Mouse (Mus musculus) B cell, adult 2 months (primary cell): ENCODE measurements around the gene Uaca.

ENCODE experiments used
- DNase-seq, 2 experiments: peaks; one replicate each; pipeline ENCODE4 v3.0.0; 2022

The Uaca gene

GRCm38 (mm10) chr9:60794210-60794840, at the start of gene Uaca:
Gene Uaca, plus strand, starts transcription at chr9:60794542.
- peak; percentile 45 to 50 for DNase-seq

GRCm38 (mm10) chr9:60744971-60745370, 49.4 kb upstream of the Uaca start:
- DNase-seq = no peak

DNA sequence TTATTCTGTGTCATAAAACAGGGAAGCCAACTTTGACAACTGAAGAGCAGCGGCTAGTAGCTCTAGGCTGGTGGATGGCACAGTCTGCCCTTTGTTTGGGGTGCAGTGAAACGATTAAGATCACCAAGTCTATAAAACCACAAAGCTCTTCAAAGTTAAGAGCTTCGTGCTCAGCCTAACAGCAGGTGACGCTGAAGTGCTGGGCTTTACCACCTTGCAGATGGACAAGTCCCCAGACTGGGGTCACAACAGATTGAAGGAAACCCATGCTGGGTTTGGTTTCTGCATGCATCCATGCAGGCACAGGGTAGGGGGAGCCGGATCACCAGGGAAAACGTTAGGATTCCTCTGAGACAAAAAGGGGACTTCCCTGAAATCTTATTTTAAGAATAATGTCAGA, 47.8 kb upstream of the Uaca start:
- DNase-seq = no peak

DNA sequence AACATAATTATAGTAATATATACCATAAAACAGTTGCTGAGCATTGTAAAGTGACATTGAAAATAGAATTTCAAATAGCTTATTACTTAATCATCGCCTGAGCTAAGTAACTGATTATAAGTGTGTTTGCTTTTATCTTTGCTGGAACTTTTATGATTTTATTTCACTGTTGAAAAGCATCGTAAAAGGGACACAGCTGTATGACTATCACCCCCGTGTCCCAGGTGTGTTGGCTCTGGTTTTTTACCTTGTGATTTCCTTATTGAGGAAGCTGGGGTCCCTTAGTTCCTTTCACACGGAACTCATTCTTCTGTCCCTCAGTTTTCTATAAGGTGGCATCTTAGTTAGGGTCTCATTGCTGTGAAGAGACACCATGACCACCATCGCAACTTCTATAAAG, 46.7 kb upstream of the Uaca start:
- DNase-seq = no peak

DNA sequence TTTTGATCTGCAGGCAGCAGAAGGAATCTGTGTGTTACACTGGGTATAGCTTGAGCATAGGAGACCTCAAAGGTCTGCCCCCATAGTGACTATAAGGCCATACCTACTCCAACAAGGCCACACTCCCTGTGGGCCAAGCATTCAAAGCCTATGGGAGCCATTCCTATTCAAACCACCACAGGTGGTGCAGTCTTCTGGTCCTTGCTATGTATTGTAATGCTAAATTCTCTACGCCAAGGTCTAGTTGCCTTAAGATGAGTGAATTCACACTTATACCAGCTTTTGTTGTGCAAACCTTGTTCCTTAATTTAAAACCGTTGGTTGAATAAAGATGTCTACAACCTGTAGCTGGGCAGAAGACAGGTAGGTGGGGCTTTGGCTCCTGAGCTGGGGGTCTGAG, 46.2 kb upstream of the Uaca start:
- DNase-seq = no peak

DNA sequence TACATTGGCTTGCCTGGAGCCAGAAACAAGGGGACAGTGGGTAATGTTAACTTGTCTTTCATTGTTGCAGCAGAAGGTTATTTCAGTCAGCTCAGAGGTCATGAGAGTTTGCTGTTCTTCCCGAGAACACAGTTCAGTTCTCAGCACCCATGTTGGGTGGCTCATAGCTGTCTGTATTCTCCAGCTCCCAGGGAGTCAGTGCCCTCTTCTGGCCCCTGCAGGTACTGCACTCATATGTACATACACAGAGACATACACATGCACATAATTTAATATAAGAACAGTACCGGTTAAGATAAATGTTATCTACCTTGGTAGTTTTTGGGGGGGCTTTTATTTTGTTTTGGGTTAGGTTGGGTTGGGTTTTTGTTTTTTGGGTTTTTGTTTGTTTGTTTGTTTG, 45.2 kb upstream of the Uaca start:
- peak; percentile 15 to 22 for DNase-seq

DNA sequence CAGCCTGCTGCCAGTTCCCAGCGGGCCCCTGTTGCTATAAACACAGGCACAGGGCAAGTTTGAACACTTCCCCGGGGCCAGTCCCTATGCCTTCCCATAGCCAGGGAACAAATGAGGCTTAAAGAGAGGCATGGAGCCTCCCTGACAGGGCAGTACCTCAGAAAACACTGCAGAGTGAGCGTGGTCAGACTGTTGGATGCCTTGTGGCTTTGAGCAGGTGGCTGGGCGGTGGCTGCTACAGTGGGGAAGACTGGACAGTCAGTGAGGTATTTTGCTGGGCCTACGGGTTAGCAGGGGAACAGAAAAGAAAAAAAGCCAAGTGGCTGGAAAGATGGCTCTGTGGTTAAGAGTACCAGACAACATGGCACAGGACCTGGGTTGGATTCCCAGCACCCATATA, 43.2 kb upstream of the Uaca start:
- no peak for DNase-seq

GRCm38 (mm10) chr9:60751971-60752370, 42.4 kb upstream of the Uaca start:
- no peak for DNase-seq

DNA sequence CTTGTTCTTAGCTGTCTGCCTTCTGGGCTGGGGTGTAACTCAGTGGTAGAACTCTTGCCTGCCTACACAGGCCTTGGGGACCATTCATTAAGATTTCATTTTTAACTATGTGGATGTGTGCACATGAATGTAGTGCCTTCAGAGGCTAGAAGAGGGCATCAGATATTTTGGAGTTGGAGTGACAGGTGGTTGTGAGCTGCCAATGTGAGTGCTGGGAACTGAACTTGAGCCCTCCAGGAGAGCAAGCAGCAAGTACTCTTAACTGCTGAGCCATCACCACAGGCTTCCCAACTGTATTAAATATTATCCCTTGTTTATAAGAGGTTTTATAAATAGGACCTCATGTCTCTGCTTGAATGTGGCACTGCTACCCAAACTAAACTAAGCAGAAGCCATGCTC, 41.7 kb upstream of the Uaca start:
- DNase-seq = no peak

DNA sequence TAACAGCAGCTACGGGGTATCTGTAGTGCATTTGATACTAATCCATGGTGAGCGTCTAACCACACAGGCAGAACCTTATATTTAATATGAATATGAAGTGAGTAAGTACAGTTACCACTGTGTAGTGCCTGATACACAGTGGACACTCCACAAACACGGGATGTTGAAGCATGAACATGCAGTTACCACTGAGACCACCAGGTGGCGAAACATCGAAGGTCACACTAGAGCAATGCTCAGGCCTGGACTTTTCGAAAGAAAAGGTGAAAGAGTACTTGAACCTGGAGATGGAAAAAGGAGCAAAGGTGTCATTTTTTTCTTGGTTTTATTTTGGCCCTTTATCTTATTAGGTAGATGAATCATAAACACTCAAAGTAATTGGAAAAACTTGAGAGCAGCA, 38.1 kb upstream of the Uaca start:
- DNase-seq = peak; percentile 75 to 77

DNA sequence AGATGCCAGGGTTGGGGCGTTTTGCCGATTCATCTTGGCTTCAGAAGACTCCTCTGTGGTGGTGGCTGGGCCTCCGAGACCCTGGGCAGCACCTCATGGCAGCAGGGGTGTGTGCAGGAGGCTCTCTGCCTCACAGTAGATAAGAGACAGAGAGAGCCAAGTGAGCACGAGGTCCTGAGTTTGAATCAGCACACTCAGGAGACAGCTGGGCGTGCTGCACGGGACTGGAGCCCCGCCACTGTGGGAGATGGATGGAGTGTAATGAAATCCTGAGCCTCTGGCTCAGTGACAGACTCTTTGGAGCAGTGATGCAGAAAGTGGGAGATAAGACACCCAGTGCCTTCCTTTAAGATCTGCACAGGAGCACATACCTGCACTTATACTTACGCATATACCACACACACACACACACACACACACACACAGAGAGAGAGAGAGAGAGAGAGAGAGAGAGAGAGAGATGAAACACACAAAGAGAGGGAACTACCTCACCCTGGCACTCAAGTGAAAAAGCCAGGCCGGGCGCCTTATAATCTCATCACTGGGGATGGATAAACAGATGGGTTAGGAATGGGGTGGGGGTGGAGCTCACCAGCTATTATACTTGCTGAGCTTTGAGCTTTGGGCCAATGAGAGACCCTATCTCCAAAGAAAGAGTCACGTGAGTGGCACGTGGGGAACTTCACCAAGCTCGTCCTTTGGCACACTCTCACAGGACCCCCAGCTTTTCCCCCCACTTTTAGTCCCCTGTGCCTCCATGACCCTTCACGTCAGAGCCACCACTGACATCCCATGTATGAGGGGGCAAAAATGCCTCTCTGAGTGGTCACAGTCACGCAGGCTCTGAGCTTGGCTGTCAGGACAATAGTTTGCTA, 37.2 kb upstream of the Uaca start:
- no peak for DNase-seq

DNA sequence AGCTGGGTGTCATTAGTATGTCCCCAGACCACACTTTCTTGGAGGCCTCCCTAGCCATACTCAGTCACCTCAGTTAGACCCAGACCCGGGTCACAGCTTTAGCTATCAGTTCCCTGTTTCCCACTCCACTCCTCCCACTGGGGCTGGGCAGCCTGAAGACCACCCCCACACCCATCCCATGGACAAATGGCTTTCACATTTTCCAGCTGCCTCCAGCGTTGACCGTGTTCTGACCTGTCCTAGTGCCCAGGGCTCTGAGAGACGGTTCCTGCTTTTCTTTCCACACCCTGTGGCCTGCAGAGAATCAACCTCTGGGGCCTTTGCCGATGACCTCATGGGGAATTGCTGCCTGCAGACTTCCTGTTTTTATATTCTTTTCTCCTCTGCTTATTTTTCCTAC, 36.5 kb upstream of the Uaca start:
- no peak for DNase-seq

DNA sequence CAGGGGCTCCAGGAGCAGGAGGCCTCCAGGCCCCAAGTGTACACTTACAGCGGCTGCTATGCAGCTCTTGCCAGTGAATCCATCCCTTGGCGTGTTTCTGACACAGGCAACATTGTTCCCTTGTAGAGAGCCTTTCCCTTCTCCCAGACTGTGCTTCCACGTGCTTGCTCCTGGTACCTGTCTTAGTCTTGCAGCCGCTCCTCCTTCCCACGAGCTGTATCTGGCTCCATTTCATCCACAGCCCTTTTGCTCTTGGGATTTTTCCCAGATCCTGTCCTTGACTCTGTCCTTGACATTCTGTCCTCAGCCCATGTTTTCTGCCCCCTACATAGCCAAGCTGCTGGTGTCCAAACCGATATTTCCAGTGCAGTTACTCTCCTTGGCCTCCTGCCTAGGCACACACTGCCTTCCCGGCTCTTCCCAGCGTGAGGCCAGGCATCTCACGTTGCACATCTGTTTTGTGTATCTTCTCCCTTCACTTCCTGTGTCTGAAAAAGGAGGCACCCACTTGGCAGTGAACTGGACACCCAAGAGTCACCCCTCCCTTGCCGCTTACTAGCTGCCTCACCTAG, 34.8 kb upstream of the Uaca start:
- no peak for DNase-seq

- DNase-seq = no peak
Measured at GRCm38 (mm10) chr9:60765181-60765580, 29.2 kb upstream of the Uaca start.

GRCm38 (mm10) chr9:60768393-60768792, 25.9 kb upstream of the Uaca start:
- DNase-seq = no peak

DNA sequence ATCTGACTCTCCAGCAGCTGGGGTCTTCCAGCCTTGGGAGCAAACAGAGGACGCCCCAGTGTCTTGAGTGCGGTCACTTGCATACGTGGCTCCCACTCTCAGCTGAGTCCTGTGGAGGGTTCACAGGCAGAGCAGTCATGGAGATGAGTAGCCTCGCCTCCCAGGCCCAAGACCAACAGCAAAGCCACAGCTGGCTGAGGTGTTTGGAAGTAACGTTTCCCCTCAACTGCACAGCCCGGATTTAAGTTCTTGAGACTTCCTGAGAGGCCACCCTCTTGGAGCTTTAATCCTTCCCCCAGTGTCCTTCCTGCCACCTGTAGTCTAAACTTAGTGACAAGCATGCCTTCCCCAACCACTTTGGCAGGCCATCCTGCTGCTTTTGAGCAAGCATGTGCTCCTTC, 24.6 kb upstream of the Uaca start:
- no peak for DNase-seq

DNA sequence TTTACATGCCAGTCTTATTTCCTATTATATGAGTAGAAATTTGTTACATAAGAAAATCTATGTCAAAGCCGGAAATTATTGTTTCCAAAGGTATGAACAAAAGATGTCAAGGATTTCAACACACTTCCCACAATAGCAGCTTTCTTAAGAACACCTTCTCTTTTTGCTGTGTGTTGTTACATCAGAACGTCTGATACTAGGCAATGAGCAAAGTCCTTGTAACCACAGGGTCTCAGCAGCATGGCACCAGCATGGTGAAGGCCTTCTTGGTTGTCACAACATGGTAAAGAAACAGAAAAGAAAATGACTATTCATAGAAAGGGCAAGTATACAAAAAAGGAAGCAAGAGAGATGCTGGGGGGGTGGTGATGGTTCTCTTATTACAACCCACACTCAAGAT, 20.6 kb upstream of the Uaca start:
- no peak for DNase-seq

DNA sequence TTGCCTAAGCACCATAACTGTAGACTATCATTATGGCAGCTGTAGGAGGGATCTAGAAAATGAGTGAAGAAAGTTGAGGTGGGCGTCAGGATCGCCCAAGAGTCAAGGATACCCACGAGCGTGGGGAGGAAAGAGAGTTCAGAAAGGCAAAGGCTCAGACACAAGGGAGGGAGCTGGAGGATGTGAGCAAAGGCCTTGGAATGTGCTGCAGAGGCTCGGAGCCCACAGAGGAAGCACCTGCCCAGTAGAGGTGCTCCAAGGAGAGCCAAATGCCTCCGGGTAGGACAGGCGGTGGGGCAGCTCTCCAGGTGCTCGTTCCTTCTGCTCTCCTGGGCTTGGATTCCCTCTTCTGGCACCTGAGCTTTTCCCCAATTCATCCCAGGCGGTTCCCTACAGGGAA, 17.4 kb upstream of the Uaca start:
- DNase-seq = no peak

GRCm38 (mm10) chr9:60782057-60782789, 12.1 kb upstream of the Uaca start:
- no peak for DNase-seq

GRCm38 (mm10) chr9:60785069-60785468, 9.3 kb upstream of the Uaca start:
- DNase-seq = no peak

- DNase-seq = no peak
Measured at GRCm38 (mm10) chr9:60787517-60788110, 6.7 kb upstream of the Uaca start.

- DNase-seq = no peak
Measured at GRCm38 (mm10) chr9:60790282-60790681, 4.1 kb upstream of the Uaca start.

- DNase-seq = peak in 1 of 2 experiments; percentile 50
Measured at GRCm38 (mm10) chr9:60794841-60795351, 554 bp downstream of the Uaca start.
